Mouse (Mus musculus) stomach, embryonic 16.5 days (tissue): ENCODE results near the gene Cfd. TPM values are rescaled to one million over a fixed set of nuclear protein-coding genes. Genes with fewer than 3 reads are reported as not detected.

Experiments
- ATAC-seq: fragments of 200-750 bp; cut with Nextera tagmentation; 2 replicates; pipeline ENCODE4 v1.8.0; 2017; ENCODE audit warnings: moderate number of reproducible peaks, moderate TSS enrichment; ENCODE audit not compliant: insufficient read depth, low FRiP score
- H3K27ac ChIP-seq: fragments of 300-500 bp; sonication (generic); 2 replicates; pipeline ENCODE4 v1.5.1; 2014; ENCODE audit warnings: low read length
- H3K27me3 ChIP-seq: fragments of 300-500 bp; sonication (generic); 2 replicates; pipeline ENCODE4 v1.6.1; 2014; ENCODE audit warnings: low read length, control low read depth, mixed read lengths; ENCODE audit not compliant: control insufficient read depth, insufficient read depth
- H3K36me3 ChIP-seq: fragments of 300-500 bp; sonication (generic); 2 replicates; pipeline ENCODE4 v1.6.1; 2014; ENCODE audit warnings: low read length; ENCODE audit not compliant: control insufficient read depth, insufficient read depth
- H3K4me1 ChIP-seq: fragments of 300-500 bp; sonication (generic); 2 replicates; pipeline ENCODE4 v1.6.1; 2014; ENCODE audit warnings: low read length, control low read depth, mixed read lengths; ENCODE audit not compliant: control insufficient read depth, insufficient read depth
- H3K4me2 ChIP-seq: fragments of 300-500 bp; sonication (generic); 2 replicates; pipeline ENCODE4 v1.6.1; 2014; ENCODE audit warnings: low read depth, low read length, mixed read lengths
- H3K4me3 ChIP-seq: fragments of 300-500 bp; sonication (generic); replicated peaks from 2 replicates; pipeline ENCODE4 v1.5.1; 2014; ENCODE audit warnings: mild to moderate bottlenecking, low read length
- H3K9ac ChIP-seq: fragments of 300-500 bp; sonication (generic); 2 replicates; pipeline ENCODE4 v1.6.1; 2014; ENCODE audit warnings: low read length
- H3K9me3 ChIP-seq: fragments of 300-500 bp; sonication (generic); replicated peaks from 2 replicates; pipeline ENCODE4 v1.6.1; 2016; ENCODE audit warnings: low read length, control low read depth; ENCODE audit not compliant: control insufficient read depth
- WGBS: fragments of 180-500 bp; shearing (Covaris S2); extraction: QIAGEN DNeasy Blood & Tissue Kit; methylation state at CpG from one replicate; pipeline ENCODE4 v1.1.7; 2014; 5-methylcytosine and 5-hydroxymethylcytosine counted together
- polyA plus RNA-seq: library from polyadenylated mRNA; unstranded; fragments of >200 nt; fragmentation: Nextera tagmentation; extraction: Ambion mirVana; gene quantifications from 2 replicates; pipeline ENCODE4 v1.2.1, GENCODE M21; 2015

Gene Cfd
- polyA plus RNA-seq, 1 experiment from 2014 or later = not detected

GRCm38 (mm10) chr10:79853860-79854795, 36.5 kb upstream of the Cfd start, which contains the start of gene Ptbp1:
Gene Ptbp1, plus strand, starts transcription at chr10:79854427.
- ATAC-seq = peak; percentile 92
- H3K9me3 ChIP-seq = no peaks in the 10 kb centered on the region
- under 1% methylated on average over 75 of the region's 75 CpGs for WGBS
- peak within 1 kb of the TSS; percentile 91 for H3K4me2 ChIP-seq
- peak within 1 kb of the TSS; percentile 99 for H3K9ac ChIP-seq
- peak within 1 kb of the TSS; percentile 100 for H3K27ac ChIP-seq
- peaks cover under 1% of the 10 kb centered on the region for H3K36me3 ChIP-seq
- peak within 1 kb of the TSS; percentile 97 for H3K4me3 ChIP-seq
- peaks cover 55% of the 10 kb centered on the region for H3K4me1 ChIP-seq
- H3K27me3 ChIP-seq = no peaks in the 10 kb centered on the region

GRCm38 (mm10) chr10:79854801-79855541, 35.7 kb upstream of the Cfd start:
- peak overlapping the region; percentile 89 for H3K4me2 ChIP-seq
- H3K9ac ChIP-seq = peak overlapping the region; percentile 99
- H3K27ac ChIP-seq = peak overlapping the region; percentile 100
- under 1% methylated on average over 82 of the region's 83 CpGs for WGBS
- no peaks in the 10 kb centered on the region for H3K27me3 ChIP-seq
- H3K36me3 ChIP-seq = peaks cover 9% of the 10 kb centered on the region
- peaks cover 56% of the 10 kb centered on the region for H3K4me1 ChIP-seq
- H3K9me3 ChIP-seq = no peaks in the 10 kb centered on the region
- peak; percentile 3; the same call in 1 of the 2 replicates for ATAC-seq
- H3K4me3 ChIP-seq = peak overlapping the region; percentile 97

DNA sequence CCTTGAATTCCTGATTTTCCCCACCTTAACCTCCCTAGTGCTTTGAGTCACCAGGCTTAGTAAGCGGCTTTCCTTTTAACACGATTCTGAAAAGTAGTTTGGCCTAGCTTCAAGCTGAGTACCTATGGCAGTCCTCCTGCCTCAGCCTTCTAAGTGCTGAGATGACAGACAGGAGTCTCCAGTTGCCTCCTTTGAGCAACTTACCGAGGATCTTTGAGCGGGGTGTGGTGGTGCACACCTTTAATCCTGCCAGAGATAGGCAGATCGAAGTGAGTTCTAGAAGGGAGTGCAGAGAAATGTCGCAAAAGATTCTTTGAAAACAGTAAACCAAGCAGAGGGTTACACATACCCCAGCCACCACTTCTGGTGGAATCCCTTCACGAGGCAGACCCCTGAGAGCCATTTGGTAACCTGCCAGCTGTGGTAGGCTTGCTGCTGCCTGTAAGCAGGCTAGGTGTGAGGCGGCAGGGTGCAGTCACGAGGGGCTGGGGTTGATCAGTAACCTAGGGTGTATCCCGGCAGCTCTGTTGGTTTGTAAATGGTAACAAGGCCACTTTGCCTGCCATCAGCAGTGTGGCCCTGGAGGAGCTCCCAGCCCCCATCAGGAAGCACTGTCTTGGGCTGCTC, 35.0 kb upstream of the Cfd start:
- no peaks in the 10 kb centered on the region for H3K27me3 ChIP-seq
- H3K27ac ChIP-seq = peak overlapping the region; percentile 100
- 2% methylated on average over 10 of the region's 10 CpGs for WGBS
- peak overlapping the region; percentile 99 for H3K9ac ChIP-seq
- peak overlapping the region; percentile 97 for H3K4me3 ChIP-seq
- no peak for ATAC-seq
- H3K4me2 ChIP-seq = peak overlapping the region; percentile 89
- peaks cover 16% of the 10 kb centered on the region for H3K36me3 ChIP-seq
- no peaks in the 10 kb centered on the region for H3K9me3 ChIP-seq
- peaks cover 56% of the 10 kb centered on the region for H3K4me1 ChIP-seq

GRCm38 (mm10) chr10:79856280-79856679, 34.4 kb upstream of the Cfd start:
- ATAC-seq = no peak
- peaks cover 53% of the 10 kb centered on the region for H3K4me1 ChIP-seq

GRCm38 (mm10) chr10:79856704-79857451, 33.8 kb upstream of the Cfd start:
- ATAC-seq = no peak
- peak overlapping the region; percentile 97 for H3K4me3 ChIP-seq
- H3K27ac ChIP-seq = peak overlapping the region; percentile 100
- peak overlapping the region; percentile 99 for H3K9ac ChIP-seq
- H3K4me1 ChIP-seq = peaks cover 47% of the 10 kb centered on the region
- H3K27me3 ChIP-seq = no peaks in the 10 kb centered on the region
- WGBS = 21% methylated on average over 7 of the region's 7 CpGs
- H3K4me2 ChIP-seq = peak overlapping the region; percentile 89
- peaks cover 25% of the 10 kb centered on the region for H3K36me3 ChIP-seq
- no peaks in the 10 kb centered on the region for H3K9me3 ChIP-seq

More at GRCm38 (mm10) chr10:79856280-79856679, 34.4 kb upstream of the Cfd start:
- peak overlapping the region; percentile 100 for H3K27ac ChIP-seq
- no peaks in the 10 kb centered on the region for H3K27me3 ChIP-seq
- peak overlapping the region; percentile 97 for H3K4me3 ChIP-seq
- peak overlapping the region; percentile 99 for H3K9ac ChIP-seq
- peak overlapping the region; percentile 89 for H3K4me2 ChIP-seq
- H3K36me3 ChIP-seq = peaks cover 20% of the 10 kb centered on the region
- 19% methylated on average over 6 of the region's 6 CpGs for WGBS
- no peaks in the 10 kb centered on the region for H3K9me3 ChIP-seq

DNA sequence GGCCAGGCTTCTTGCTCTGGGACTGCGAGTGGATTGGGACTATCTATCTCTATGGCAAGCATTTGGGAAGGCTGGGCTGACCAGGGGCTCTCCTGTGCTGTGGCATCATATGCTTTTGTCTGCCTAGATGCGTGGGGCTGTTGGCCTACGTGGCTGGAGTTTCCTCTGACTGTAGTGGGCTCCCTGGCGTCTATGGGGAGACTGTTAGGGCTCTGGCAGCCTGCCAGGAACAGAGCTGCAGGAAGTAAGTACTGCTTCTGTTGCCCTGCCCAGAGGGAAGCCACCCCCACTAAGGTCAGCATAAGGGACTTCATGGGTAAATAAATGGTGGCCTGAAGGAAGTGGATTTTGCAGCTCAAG, 33.2 kb upstream of the Cfd start:
- peaks cover 31% of the 10 kb centered on the region for H3K36me3 ChIP-seq
- peak overlapping the region; percentile 97 for H3K4me3 ChIP-seq
- H3K9ac ChIP-seq = peak overlapping the region; percentile 99
- no peaks in the 10 kb centered on the region for H3K9me3 ChIP-seq
- ATAC-seq = no peak
- H3K27me3 ChIP-seq = no peaks in the 10 kb centered on the region
- WGBS = 2% methylated on average over 4 of the region's 4 CpGs
- peak overlapping the region; percentile 89 for H3K4me2 ChIP-seq
- peaks cover 42% of the 10 kb centered on the region for H3K4me1 ChIP-seq
- H3K27ac ChIP-seq = peak overlapping the region; percentile 100

DNA sequence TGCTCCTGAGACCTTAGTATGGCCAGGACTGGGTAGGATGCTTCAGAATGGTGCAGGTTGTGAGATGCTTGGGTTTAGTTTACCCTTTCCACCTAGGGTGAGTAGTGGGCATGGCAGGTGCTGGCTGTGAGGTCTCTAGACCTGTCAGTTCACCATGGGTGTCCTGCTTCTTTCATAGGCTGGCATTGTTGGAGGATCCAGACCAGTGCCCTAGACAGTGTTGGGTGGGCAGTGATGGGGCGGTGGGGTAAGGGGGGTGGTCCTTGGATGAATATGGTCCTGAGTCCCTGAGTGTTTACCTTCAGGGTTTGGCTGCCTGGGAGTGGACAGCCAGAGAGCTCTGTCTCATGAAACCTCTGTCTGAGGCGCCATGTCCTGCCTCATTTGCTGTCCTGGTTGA, 32.8 kb upstream of the Cfd start:
- peak overlapping the region; percentile 52 for H3K27ac ChIP-seq
- peaks cover 37% of the 10 kb centered on the region for H3K4me1 ChIP-seq
- WGBS = 57% methylated on average over 2 of the region's 2 CpGs
- H3K9me3 ChIP-seq = no peaks in the 10 kb centered on the region
- peak overlapping the region; percentile 97 for H3K4me3 ChIP-seq
- ATAC-seq = no peak
- H3K27me3 ChIP-seq = no peaks in the 10 kb centered on the region
- H3K4me2 ChIP-seq = peak overlapping the region; percentile 89
- H3K9ac ChIP-seq = peak overlapping the region; percentile 99
- peaks cover 35% of the 10 kb centered on the region for H3K36me3 ChIP-seq

GRCm38 (mm10) chr10:79858416-79859074, 32.1 kb upstream of the Cfd start:
- Histone ChIP-seq H3K36me3 (peaks cover 42% of the 10 kb centered on the region), H3K4me3 (peak overlapping the region; percentile 97), H3K4me1 (peaks cover 34% of the 10 kb centered on the region), H3K27me3 (no peaks in the 10 kb centered on the region), H3K4me2 (peak overlapping the region; percentile 89), H3K9ac (peak overlapping the region; percentile 99), H3K9me3 (no peaks in the 10 kb centered on the region), H3K27ac (peak overlapping the region; percentile 52)
- ATAC-seq = no peak
- WGBS = 37% methylated on average over 16 of the region's 17 CpGs
